Mouse (Mus musculus) heart, postnatal 0 days (tissue): Measurements from ENCODE around the gene Klhl33.

ENCODE experiments used
- CTCF ChIP-seq: IDR thresholded peaks from 2 replicates; pipeline ENCODE4 v1.5.1; 2016; ENCODE audit warnings: antibody characterized with exemption, control low read depth, low read depth
- EP300 ChIP-seq: IDR thresholded peaks from 2 replicates; pipeline ENCODE4 v1.6.1; 2016; ENCODE audit warnings: antibody characterized with exemption, low read depth

DNA sequence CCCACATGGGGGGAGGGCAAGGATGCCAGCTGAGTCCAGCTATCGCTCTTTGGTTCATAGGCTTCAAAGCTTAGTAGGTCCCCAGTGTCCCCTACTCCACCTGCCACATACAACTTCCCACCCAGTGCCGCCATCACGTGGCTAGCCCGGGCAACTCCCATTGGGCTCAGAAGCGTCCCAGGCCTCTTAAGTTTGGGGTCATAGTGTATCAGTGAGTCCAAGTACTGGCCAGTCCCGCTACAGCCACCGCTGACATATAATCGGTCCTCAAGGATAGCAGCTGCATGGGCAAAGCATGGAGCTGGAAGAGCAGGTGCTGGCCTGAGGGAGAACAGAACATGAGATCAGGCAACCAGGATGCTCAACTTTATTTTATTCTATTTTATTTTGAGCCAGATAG lies 5.7 kb downstream of the Klhl33 start:
- TF ChIP-seq CTCF (no peak), EP300 (no peak)
